Mouse (Mus musculus) bone marrow macrophage, adult 2 months (primary cell): ENCODE measurements at regions not wholly inside any gene's neighbourhood (a gene's known extent, or its start where the extent isn't known, plus 50 kb on each side); places are given as distances from the start of the nearest gene placed in this dataset.

Experiments
- H3K27ac ChIP-seq: 2 replicates; pipeline ENCODE4 v1.5.1; 2012; ENCODE audit warnings: low read depth, low read length; ENCODE audit not compliant: insufficient read depth
- H3K4me1 ChIP-seq: 2 replicates; pipeline ENCODE4 v1.6.1; 2012; ENCODE audit warnings: low read length; ENCODE audit not compliant: control insufficient read depth, insufficient read depth
- H3K4me3 ChIP-seq: 2 replicates; pipeline ENCODE4 v1.5.1; 2012; ENCODE audit warnings: mild to moderate bottlenecking, low read length, moderate library complexity; ENCODE audit not compliant: insufficient read depth
- CTCF ChIP-seq: IDR thresholded peaks from 2 replicates; pipeline ENCODE4 v1.5.1; 2012; ENCODE audit warnings: low read depth, mild to moderate bottlenecking, low read length, moderate library complexity
- POLR2A ChIP-seq: IDR thresholded peaks from 2 replicates; pipeline ENCODE4 v1.6.1; 2012; ENCODE audit warnings: mild to moderate bottlenecking, low read depth, low read length, borderline replicate concordance

- H3K4me3 ChIP-seq = no peak overlapping the region
- TF ChIP-seq CTCF (no peak), POLR2A (no peak)
- H3K27ac ChIP-seq = no peak overlapping the region
- peaks cover 19% of the 10 kb centered on the region for H3K4me1 ChIP-seq
Observed at GRCm38 (mm10) chr4:150800774-150801173, 52.9 kb upstream of the Errfi1 start.

- H3K4me3 ChIP-seq = peak overlapping the region; percentile 28; the same call in 1 of the 2 replicates
- H3K4me1 ChIP-seq = peaks cover 19% of the 10 kb centered on the region
- H3K27ac ChIP-seq = peak overlapping the region; percentile 84
- no peak for TF ChIP-seq CTCF
- TF ChIP-seq POLR2A = no peak
Observed at GRCm38 (mm10) chr4:150799550-150800398, 53.9 kb upstream of the Errfi1 start.

- Histone ChIP-seq H3K27ac (peak overlapping the region; percentile 84), H3K4me3 (peak overlapping the region; percentile 28), H3K4me1 (peaks cover 19% of the 10 kb centered on the region)
- TF ChIP-seq POLR2A (no peak), CTCF (no peak)
Observed at GRCm38 (mm10) chr4:150798783-150799530, 54.8 kb upstream of the Errfi1 start.

- Histone ChIP-seq H3K4me1 (peaks cover 19% of the 10 kb centered on the region), H3K27ac (peak overlapping the region; percentile 84), H3K4me3 (peak overlapping the region; percentile 14)
- TF ChIP-seq POLR2A (no peak), CTCF (no peak)
Observed at GRCm38 (mm10) chr4:150798281-150798680, 55.4 kb upstream of the Errfi1 start.

GRCm38 (mm10) chr4:150797057-150797456 lies 56.7 kb upstream of the Errfi1 start:
- H3K27ac ChIP-seq = no peak overlapping the region
- TF ChIP-seq POLR2A (no peak), CTCF (no peak)
- no peak overlapping the region for H3K4me3 ChIP-seq
- H3K4me1 ChIP-seq = peaks cover 19% of the 10 kb centered on the region

- Histone ChIP-seq H3K4me1 (peaks cover 7% of the 10 kb centered on the region), H3K27ac (no peak overlapping the region), H3K4me3 (no peak overlapping the region)
- TF ChIP-seq CTCF = no peak
Observed at GRCm38 (mm10) chr4:150794878-150795277, 58.8 kb upstream of the Errfi1 start.

GRCm38 (mm10) chr4:150794257-150794794 lies 59.4 kb upstream of the Errfi1 start:
- Histone ChIP-seq H3K4me3 (no peak overlapping the region), H3K4me1 (peaks cover 10% of the 10 kb centered on the region), H3K27ac (no peak overlapping the region)
- TF ChIP-seq CTCF (no peak), POLR2A (no peak)

GRCm38 (mm10) chr4:150793146-150793545 lies 60.6 kb upstream of the Errfi1 start:
- H3K4me1 ChIP-seq = peaks cover 14% of the 10 kb centered on the region
- TF ChIP-seq CTCF (no peak), POLR2A (no peak)
- no peak overlapping the region for H3K4me3 ChIP-seq

DNA sequence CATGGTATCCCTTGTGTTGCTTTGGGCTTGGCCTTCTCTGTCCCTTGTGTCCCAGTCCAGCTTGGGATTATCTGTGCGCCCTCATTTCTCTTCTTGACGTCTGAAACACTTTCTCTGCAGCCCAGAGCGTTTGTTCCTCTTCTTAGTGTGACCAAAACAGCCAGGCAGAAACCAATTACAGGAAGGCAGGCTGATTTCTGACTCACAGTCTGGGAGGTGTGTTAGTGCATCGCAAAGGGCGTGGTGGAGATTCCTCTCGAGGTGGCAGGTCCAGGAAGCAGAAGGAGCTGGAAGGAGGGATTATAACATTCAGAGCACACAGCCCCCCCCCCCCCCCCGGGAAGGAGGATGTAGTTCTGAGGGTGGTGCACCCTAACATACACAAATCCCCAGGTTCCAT lies 64.6 kb upstream of the Errfi1 start:
- TF ChIP-seq POLR2A (no peak), CTCF (no peak)
- Histone ChIP-seq H3K4me3 (no peak overlapping the region), H3K4me1 (peaks cover 23% of the 10 kb centered on the region), H3K27ac (peak overlapping the region; percentile 37; the same call in 1 of the 2 replicates)

More at GRCm38 (mm10) chr4:150793146-150793545, 60.6 kb upstream of the Errfi1 start:
- no peak overlapping the region for H3K27ac ChIP-seq
